Mouse (Mus musculus) fibroblast of lung, adult 2 months (primary cell): ENCODE measurements at regions not wholly inside any gene's neighbourhood (a gene's known extent, or its start where the extent isn't known, plus 50 kb on each side); places are given as distances from the start of the nearest gene placed in this dataset.

ENCODE experiments used
- DNase-seq: peaks from one replicate; pipeline ENCODE4 v3.0.0-alpha.2; 2011; ENCODE audit warnings: low read depth

GRCm38 (mm10) chr10:111884701-111885100 lies 87.8 kb upstream of the Krr1 start:
- no peak for DNase-seq

DNA sequence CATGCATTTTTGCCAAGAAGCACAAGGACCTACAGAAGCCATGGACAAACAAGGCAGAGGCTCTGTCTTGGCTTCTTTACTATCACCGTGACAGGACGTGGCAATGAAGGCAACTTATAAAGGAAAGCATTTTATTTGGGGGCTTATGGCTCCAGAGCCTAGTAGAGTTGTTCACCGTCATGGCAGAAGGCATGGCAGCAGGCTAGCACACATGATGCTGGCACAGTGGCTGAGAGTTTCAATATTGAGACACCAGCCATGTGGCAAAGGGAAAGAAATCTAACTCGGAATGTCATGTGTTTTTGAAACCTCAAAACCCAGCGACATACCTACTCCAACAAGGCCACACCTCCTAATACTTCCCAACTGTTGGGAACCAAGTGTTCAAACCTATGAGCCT lies 83.4 kb upstream of the Krr1 start:
- DNase-seq: no peak

DNA sequence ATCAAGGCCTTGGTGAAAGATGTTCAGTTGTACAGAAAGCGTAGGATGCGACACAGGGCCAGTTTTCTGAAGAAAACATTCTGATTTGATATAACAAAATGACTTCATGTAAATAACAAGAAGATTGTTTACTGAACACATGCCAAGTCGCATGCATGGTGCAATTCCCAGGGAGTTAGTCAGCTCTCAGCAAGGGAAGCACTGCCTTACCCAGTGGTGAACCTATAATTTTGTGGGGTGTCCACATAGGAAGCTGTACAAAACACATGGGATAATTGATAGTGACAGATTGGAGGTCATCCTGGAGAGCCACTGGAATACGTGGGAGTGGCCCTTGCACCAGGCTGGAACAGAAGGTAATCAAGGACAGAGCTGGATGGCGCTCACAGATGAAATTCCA lies 79.0 kb upstream of the Krr1 start:
- no peak for DNase-seq

DNA sequence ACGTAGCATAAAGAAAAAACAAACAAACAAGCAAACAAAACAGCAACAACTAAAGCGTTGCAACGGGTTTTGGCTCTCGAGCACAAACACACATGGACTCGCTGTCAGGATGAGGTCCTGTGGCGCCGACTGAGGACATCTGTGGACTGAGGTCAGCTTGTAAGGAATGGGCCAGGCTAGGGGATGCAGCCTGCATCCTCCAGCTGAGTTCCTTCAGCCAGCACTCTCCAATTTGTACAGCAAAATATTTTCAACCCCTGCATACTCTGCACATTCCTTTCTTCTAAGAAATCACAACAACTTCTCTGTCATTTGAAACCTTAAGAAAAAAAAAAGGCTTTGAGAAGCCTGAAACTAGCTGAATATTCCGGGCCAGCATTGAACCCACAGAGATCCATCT lies 78.5 kb upstream of the Krr1 start:
- DNase-seq: peak; percentile 13

GRCm38 (mm10) chr10:111897361-111897760 lies 75.1 kb upstream of the Krr1 start:
- DNase-seq: no peak

- DNase-seq: no peak
Measured at GRCm38 (mm10) chr10:111900723-111901716, 71.4 kb upstream of the Krr1 start.

- DNase-seq: no peak
Measured at GRCm38 (mm10) chr10:111903956-111904355, 68.5 kb upstream of the Krr1 start.

- no peak for DNase-seq
Measured at GRCm38 (mm10) chr10:111907836-111908235, 64.6 kb upstream of the Krr1 start.

- no peak for DNase-seq
Measured at GRCm38 (mm10) chr10:111912561-111912960, 59.9 kb upstream of the Krr1 start.

GRCm38 (mm10) chr10:111913066-111913785 lies 59.2 kb upstream of the Krr1 start:
- DNase-seq: no peak

GRCm38 (mm10) chr10:111914231-111914630 lies 58.2 kb upstream of the Krr1 start:
- DNase-seq: no peak

GRCm38 (mm10) chr10:111918071-111918507 lies 54.4 kb upstream of the Krr1 start:
- DNase-seq: no peak

DNA sequence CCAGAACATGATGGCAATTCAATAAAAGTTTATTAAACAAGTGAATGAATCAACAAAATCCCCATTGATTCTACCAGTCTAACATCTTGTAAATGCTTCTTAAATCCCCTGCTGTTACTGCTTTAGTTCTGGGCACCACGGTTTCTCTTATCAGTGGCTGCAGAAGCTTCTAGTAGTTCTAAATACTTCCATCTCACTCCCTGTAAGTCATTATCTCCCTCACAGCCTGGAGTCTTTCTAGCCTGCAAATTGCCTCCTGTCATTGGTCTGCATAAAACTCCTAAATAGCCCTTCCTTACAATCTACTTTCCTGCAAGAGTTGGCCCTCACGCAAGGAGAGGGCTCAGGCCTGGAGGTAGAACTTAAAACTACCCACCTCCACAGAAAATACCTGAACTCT lies 53.0 kb upstream of the Krr1 start:
- no peak for DNase-seq

DNA sequence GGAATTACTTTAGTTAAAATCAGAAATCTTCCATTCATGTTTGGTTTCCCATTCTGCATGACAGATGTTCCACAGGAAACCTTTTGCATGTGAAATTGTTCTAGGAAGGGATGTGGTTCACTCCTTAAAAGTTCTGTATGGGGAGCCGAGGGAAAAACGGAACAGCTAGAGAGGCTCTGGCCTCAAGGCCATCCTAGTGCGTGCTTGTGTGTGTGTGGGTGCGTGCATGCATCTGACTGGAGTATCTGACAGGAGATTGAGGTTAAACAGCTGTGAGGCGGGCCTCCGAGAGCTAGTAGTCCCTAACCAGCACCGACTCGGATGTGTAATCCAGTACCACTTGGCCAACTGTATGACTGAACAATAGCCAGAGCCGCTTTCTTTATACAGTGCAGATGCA lies 51.0 kb upstream of the Krr1 start:
- DNase-seq: no peak
